Mouse (Mus musculus): Measurements from ENCODE around the gene Cttnbp2nl. TPM values are rescaled to one million over a fixed set of nuclear protein-coding genes. Genes with fewer than 3 reads are reported as not detected.

Cttnbp2nl gene
- polyA plus RNA-seq, 1 experiment from 2014 or later, result 24.1 TPM

- H3K27me3 ChIP-seq (replicated peaks), result no peaks in the 10 kb centered on the region
- no peak for ATAC-seq (ENCODE audit: extremely low read depth, insufficient number of reproducible peaks, low FRiP score, low TSS enrichment)
- H3K4me2 ChIP-seq, result peak overlapping the region; percentile 70
- no peaks in the 10 kb centered on the region for H3K36me3 ChIP-seq
- peaks cover 42% of the 10 kb centered on the region for H3K4me1 ChIP-seq
- WGBS, result 12% methylated on average over 25 of the region's 25 CpGs
- no peak overlapping the region for H3K27ac ChIP-seq (replicated peaks)
- H3K9ac ChIP-seq, result peak overlapping the region; percentile 75
- H3K4me3 ChIP-seq, result peak overlapping the region; percentile 45
- no peaks in the 10 kb centered on the region for H3K9me3 ChIP-seq
Observed at GRCm38 (mm10) chr3:105058627-105059513, 5.9 kb upstream of the Cttnbp2nl start.

GRCm38 (mm10) chr3:105055666-105056065 lies 2.7 kb upstream of the Cttnbp2nl start:
- no peak for ATAC-seq (ENCODE audit: extremely low read depth, insufficient number of reproducible peaks, low FRiP score, low TSS enrichment)

GRCm38 (mm10) chr3:105054952-105055351 lies 2.0 kb upstream of the Cttnbp2nl start:
- WGBS, result 9% methylated on average over 7 of the region's 7 CpGs
- no peaks in the 10 kb centered on the region for H3K27me3 ChIP-seq (replicated peaks)
- H3K4me1 ChIP-seq, result peaks cover 62% of the 10 kb centered on the region
- peak overlapping the region; percentile 80 for H3K9ac ChIP-seq
- peak overlapping the region; percentile 87 for H3K4me2 ChIP-seq
- peak overlapping the region; percentile 15 for H3K4me3 ChIP-seq
- no peaks in the 10 kb centered on the region for H3K9me3 ChIP-seq
- H3K27ac ChIP-seq (replicated peaks), result peak overlapping the region; percentile 95
- H3K36me3 ChIP-seq, result no peaks in the 10 kb centered on the region
- peak; percentile 65; the same call in 1 of the 2 replicates for ATAC-seq (ENCODE audit: extremely low read depth, insufficient number of reproducible peaks, low FRiP score, low TSS enrichment)

More at GRCm38 (mm10) chr3:105055666-105056065, 2.7 kb upstream of the Cttnbp2nl start:
- Histone ChIP-seq H3K9me3 (no peaks in the 10 kb centered on the region), H3K4me3 (no peak overlapping the region), H3K4me2 (peak overlapping the region; percentile 87; the same call in 1 of the 2 replicates), H3K4me1 (peaks cover 62% of the 10 kb centered on the region), H3K9ac (peak overlapping the region; percentile 50; the same call in 1 of the 2 replicates), H3K27me3 (replicated peaks) (no peaks in the 10 kb centered on the region), H3K36me3 (no peaks in the 10 kb centered on the region), H3K27ac (replicated peaks) (peak overlapping the region; percentile 95)
- WGBS, result 24% methylated on average over 4 of the region's 4 CpGs

GRCm38 (mm10) chr3:105053698-105054001 lies 704 bp upstream of the Cttnbp2nl start:
- Histone ChIP-seq H3K27ac (replicated peaks) (peak overlapping the region; percentile 95), H3K9me3 (no peaks in the 10 kb centered on the region), H3K27me3 (replicated peaks) (no peaks in the 10 kb centered on the region), H3K4me3 (peak overlapping the region; percentile 79), H3K4me2 (peak overlapping the region; percentile 87), H3K9ac (peak overlapping the region; percentile 80), H3K36me3 (no peaks in the 10 kb centered on the region), H3K4me1 (peaks cover 62% of the 10 kb centered on the region)
- 50% methylated on average over 4 of the region's 4 CpGs for WGBS
- ATAC-seq (ENCODE audit: extremely low read depth, insufficient number of reproducible peaks, low FRiP score, low TSS enrichment), result no peak

GRCm38 (mm10) chr3:105052171-105052936 lies 592 bp downstream of the Cttnbp2nl start:
- Histone ChIP-seq H3K4me1 (peaks cover 70% of the 10 kb centered on the region), H3K4me2 (peak overlapping the region; percentile 87)
- WGBS, result under 1% methylated on average over 37 of the region's 37 CpGs

GRCm38 (mm10) chr3:105051103-105051502 lies 1.8 kb downstream of the Cttnbp2nl start:
- Histone ChIP-seq H3K9ac (peak overlapping the region; percentile 94), H3K27me3 (replicated peaks) (no peaks in the 10 kb centered on the region), H3K36me3 (no peaks in the 10 kb centered on the region), H3K27ac (replicated peaks) (peak overlapping the region; percentile 81), H3K4me2 (peak overlapping the region; percentile 87), H3K4me1 (peaks cover 83% of the 10 kb centered on the region), H3K4me3 (peak overlapping the region; percentile 79), H3K9me3 (no peaks in the 10 kb centered on the region)
- ATAC-seq (ENCODE audit: extremely low read depth, insufficient number of reproducible peaks, low FRiP score, low TSS enrichment), result no peak
- WGBS, result 5% methylated on average over 2 of the region's 2 CpGs

More at GRCm38 (mm10) chr3:105052171-105052936, 592 bp downstream of the Cttnbp2nl start:
- Histone ChIP-seq H3K9me3 (no peaks in the 10 kb centered on the region), H3K4me3 (peak overlapping the region; percentile 79), H3K27ac (replicated peaks) (peak overlapping the region; percentile 81), H3K9ac (peak overlapping the region; percentile 94), H3K27me3 (replicated peaks) (no peaks in the 10 kb centered on the region), H3K36me3 (no peaks in the 10 kb centered on the region)
- 0 out of 2 replicates have a peak, but pooled peaks have one; percentile 7 for ATAC-seq (ENCODE audit: extremely low read depth, insufficient number of reproducible peaks, low FRiP score, low TSS enrichment)

GRCm38 (mm10) chr3:105049848-105050247 lies 3.1 kb downstream of the Cttnbp2nl start:
- Histone ChIP-seq H3K27me3 (replicated peaks) (no peaks in the 10 kb centered on the region), H3K36me3 (no peaks in the 10 kb centered on the region), H3K9ac (peak overlapping the region; percentile 47; the same call in 1 of the 2 replicates), H3K4me2 (peak overlapping the region; percentile 87), H3K4me1 (peaks cover 83% of the 10 kb centered on the region), H3K9me3 (no peaks in the 10 kb centered on the region), H3K27ac (replicated peaks) (peak overlapping the region; percentile 54; the same call in 1 of the 2 replicates), H3K4me3 (peak overlapping the region; percentile 33)
- ATAC-seq (ENCODE audit: extremely low read depth, insufficient number of reproducible peaks, low FRiP score, low TSS enrichment), result no peak
- WGBS, result 36% methylated on average over 6 of the region's 6 CpGs

- ATAC-seq (ENCODE audit: extremely low read depth, insufficient number of reproducible peaks, low FRiP score, low TSS enrichment), result no peak
- peak overlapping the region; percentile 65 for H3K4me2 ChIP-seq
- H3K9ac ChIP-seq, result peak overlapping the region; percentile 73
- H3K36me3 ChIP-seq, result no peaks in the 10 kb centered on the region
- H3K27ac ChIP-seq (replicated peaks), result peak overlapping the region; percentile 92
- peak overlapping the region; percentile 30 for H3K4me3 ChIP-seq
- H3K4me1 ChIP-seq, result peaks cover 89% of the 10 kb centered on the region
- 13% methylated on average over 8 of the region's 8 CpGs for WGBS
- H3K9me3 ChIP-seq, result no peaks in the 10 kb centered on the region
- H3K27me3 ChIP-seq (replicated peaks), result no peaks in the 10 kb centered on the region
Observed at GRCm38 (mm10) chr3:105047616-105048015, 5.3 kb downstream of the Cttnbp2nl start.

GRCm38 (mm10) chr3:105046870-105047269 lies 6.1 kb downstream of the Cttnbp2nl start:
- peak overlapping the region; percentile 73 for H3K9ac ChIP-seq
- ATAC-seq (ENCODE audit: extremely low read depth, insufficient number of reproducible peaks, low FRiP score, low TSS enrichment), result no peak

GRCm38 (mm10) chr3:105043746-105044145 lies 9.2 kb downstream of the Cttnbp2nl start:
- Histone ChIP-seq H3K9ac (peak overlapping the region; percentile 5; the same call in 1 of the 2 replicates), H3K27me3 (replicated peaks) (no peaks in the 10 kb centered on the region), H3K4me3 (no peak overlapping the region), H3K36me3 (peaks cover 3% of the 10 kb centered on the region), H3K27ac (replicated peaks) (peak overlapping the region; percentile 9; the same call in 1 of the 2 replicates), H3K4me1 (peaks cover 94% of the 10 kb centered on the region), H3K4me2 (no peak overlapping the region), H3K9me3 (no peaks in the 10 kb centered on the region)
- no peak for ATAC-seq (ENCODE audit: extremely low read depth, insufficient number of reproducible peaks, low FRiP score, low TSS enrichment)
- 84% methylated on average over 5 of the region's 5 CpGs for WGBS

More at GRCm38 (mm10) chr3:105046870-105047269, 6.1 kb downstream of the Cttnbp2nl start:
- Histone ChIP-seq H3K4me1 (peaks cover 96% of the 10 kb centered on the region), H3K27ac (replicated peaks) (peak overlapping the region; percentile 92), H3K36me3 (no peaks in the 10 kb centered on the region), H3K27me3 (replicated peaks) (no peaks in the 10 kb centered on the region), H3K9me3 (no peaks in the 10 kb centered on the region), H3K4me2 (peak overlapping the region; percentile 65), H3K4me3 (peak overlapping the region; percentile 30)
- WGBS, result 22% methylated on average over 5 of the region's 5 CpGs

Measured in heart, embryonic 13.5 days (tissue).